Mouse (Mus musculus) right cerebral cortex, postnatal 25 days (tissue): ENCODE measurements around the gene Stk24.

ENCODE experiments used
- DNase-seq: peaks from one replicate; pipeline ENCODE4 v3.0.0; 2022

The Stk24 gene

DNA sequence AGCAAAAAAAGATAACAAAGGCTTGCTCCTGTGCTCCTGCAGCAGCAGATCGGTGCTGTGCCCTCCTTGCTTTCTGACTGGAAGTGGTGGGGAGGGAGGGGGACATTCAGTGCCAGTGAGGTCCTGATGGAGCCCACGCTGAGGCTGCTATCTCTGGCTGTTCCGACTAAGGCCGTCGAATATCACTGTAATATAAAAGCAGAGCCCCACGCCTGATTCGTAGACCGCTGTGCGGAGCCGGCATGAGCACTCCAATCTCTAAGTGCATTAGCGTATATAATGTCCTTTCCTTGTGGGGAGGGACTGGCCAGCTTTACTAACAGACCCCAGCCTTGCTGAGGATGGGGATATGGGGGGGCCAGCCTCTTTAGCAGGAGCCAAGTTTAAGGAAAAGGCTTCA lies 120.5 kb downstream of the Stk24 start:
- no peak for DNase-seq

GRCm38 (mm10) chr14:121256896-121257295 lies 122.9 kb downstream of the Stk24 start:
- no peak for DNase-seq

GRCm38 (mm10) chr14:121255469-121255868 lies 124.3 kb downstream of the Stk24 start:
- no peak for DNase-seq

DNA sequence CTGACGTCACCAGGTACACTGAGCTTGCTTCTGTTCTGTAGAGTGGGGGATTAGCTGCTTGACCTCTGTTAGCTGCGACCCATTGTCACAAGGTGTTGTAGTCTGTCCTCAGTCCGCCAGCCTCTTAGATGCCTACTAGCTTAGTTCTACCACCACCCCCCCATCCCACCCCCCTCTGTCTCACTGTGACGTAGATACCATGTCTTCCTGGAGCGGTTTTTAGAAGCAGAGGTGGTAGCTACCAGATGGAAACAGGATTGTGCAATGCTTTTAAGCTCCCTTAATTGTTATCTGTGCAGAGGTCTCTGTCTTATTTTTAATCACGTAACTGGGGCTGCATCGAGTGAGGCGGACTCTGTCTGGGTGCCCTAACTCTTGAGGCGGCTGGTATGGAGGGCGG lies 124.9 kb downstream of the Stk24 start:
- DNase-seq, result no peak

- DNase-seq, result no peak
These were observed 127.3 kb downstream of the Stk24 start for GRCm38 (mm10) chr14:121252542-121252941.

DNA sequence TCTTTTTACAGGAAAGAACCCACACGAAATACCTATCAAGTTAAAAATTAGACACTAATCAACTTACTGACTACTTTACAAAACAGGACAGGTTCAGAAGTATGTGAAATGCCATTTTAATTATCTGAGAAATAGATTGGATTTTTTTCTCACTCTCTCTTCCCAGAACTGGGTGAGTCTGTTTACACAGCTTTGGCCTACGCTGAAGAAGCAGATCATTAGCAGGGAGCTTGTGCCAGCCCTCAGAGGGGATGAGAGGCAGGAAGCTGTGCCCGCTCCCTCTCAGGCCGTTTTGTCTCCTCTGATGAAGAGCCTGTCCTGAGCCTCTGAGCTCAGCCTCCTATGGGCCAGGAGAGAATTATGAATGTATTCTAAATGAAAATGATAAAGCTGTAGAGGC lies 128.1 kb downstream of the Stk24 start:
- DNase-seq, result no peak

DNA sequence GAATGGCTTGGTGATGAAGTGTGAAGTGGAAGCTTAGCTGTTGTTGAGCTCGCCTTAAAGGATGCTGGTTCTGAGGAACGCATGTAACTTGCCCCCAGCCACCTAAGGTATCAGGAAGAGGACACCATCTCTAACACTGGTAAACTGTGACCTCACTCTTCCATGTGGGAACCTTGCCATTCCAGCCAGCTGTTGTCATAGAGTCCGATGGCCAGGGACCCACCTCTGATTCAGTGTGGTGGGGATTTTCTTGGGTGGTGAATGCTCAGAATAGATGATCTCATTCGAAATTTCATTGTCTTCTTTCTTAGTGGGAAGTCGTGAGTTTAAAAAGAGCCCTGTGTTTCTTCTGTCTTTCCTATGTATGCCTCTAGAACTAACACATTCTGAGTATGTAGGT lies 128.7 kb downstream of the Stk24 start:
- no peak for DNase-seq

GRCm38 (mm10) chr14:121248346-121248745 lies 131.5 kb downstream of the Stk24 start:
- DNase-seq, result no peak

DNA sequence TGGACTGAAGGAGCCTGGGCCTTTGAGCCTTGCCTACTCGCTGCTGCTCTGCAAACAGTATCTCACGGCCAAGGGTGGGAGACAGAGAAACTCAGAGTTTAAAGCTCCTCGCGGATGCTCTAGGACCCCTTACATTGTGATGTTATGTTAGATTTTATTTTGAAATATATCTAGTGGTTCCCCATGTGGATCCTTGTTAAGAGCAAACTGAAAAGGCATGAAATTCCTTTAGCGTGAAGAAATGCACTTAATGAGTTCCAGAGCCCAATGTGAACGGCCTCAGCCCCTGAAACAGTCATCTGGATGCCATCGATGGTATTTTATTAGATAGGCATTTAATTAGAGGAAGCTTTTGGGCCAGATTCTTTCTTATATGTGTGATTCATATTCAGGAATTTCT lies 132.5 kb downstream of the Stk24 start:
- DNase-seq, result no peak

- no peak for DNase-seq
These were observed 133.6 kb downstream of the Stk24 start for GRCm38 (mm10) chr14:121246048-121246731.

DNA sequence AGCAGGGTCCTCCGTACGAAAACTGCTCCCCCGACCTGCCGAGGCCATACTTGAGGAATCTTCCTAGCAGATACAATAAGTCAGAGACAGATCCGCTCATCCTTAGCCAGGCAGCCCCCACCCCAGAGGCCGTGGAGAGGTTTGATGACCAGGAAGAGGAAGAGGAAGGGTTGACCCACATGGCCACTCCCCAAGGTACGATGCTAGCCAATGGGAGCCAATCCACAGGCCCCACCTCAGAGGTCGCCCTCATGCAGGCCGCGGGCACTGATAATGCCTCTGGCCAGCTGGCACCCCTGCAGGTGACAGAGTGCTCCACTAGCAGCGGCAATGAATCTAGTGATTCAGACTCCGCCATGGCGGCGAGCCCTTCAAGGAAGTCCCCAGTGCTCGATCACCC lies 135.7 kb downstream of the Stk24 start:
- DNase-seq, result no peak

- DNase-seq, result no peak
These were observed 140.4 kb downstream of the Stk24 start for GRCm38 (mm10) chr14:121239386-121239785.

DNA sequence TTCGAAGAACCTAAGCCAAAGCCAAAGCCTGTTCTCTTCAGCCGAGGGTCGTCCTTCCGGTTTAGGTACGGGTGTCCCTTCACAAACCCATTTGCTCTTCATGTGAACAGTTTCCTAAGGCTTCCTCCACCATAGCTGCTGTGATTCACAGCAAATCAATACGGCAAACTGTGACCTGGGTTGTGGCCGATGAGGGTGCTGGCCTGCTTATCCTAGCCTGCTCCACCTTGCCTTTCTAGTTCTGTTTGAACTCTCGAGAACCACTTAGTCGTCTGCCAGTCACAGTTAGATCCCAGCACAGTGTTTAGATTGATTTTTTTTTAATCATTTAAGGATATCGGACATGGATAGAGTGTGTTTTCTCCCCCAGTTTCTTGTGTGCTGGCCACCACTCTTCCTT lies 141.1 kb downstream of the Stk24 start:
- DNase-seq, result no peak

DNA sequence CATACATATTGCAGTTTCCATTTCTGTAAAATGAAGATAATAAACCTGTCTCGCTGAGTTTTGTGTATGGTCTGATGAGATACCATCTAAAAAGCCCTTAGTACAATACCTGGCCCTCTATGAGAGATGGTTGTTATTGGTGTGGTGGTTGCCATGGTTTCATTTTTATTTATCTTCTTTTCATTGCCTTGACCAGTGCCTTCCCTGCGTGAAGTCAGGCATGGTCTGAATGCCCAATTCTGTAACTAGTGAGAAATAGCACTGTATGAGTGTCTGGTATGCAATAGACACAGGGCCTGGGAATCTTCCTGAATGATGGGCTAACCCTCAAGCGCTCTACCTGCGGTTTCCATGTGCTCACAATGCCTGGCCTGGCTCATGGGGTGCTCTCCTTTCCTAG lies 143.1 kb downstream of the Stk24 start:
- DNase-seq, result no peak
